Mouse (Mus musculus) kidney, postnatal 4 days (tissue): ENCODE measurements around the gene Anp32a.
A peak's percentile ranks its signal among the peaks of the same experiment; 100 is the strongest.

Source experiments
- DNase-seq, 2 experiments: peaks; one replicate each; pipeline ENCODE4 v3.0.0; 2021; ENCODE audit warnings: mixed read lengths in 2 of 2

Anp32a gene

DNA sequence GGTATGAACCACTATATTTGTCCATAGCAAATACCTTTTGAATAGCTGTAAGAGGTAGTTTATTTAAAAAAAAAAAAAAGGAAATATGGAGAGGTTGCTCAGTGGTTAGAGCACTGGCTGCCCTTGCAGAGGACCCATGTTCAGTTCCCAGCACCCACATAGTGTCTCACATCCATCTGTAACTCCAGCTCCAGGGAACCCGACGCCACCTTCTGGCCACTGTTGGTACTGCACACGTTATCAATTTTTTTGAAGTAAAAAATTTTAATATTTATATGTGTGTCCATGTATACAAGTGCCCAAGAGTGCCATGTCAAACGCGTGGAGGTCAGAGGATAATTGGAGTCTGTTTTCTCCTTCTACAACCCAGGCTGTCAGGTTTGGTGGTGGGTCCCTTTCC, 77.6 kb downstream of the Anp32a start:
- no peak for DNase-seq

- peak; percentile 54 to 73 for DNase-seq
These were observed 79.3 kb downstream of the Anp32a start for GRCm38 (mm10) chr9:62420261-62420917.

DNA sequence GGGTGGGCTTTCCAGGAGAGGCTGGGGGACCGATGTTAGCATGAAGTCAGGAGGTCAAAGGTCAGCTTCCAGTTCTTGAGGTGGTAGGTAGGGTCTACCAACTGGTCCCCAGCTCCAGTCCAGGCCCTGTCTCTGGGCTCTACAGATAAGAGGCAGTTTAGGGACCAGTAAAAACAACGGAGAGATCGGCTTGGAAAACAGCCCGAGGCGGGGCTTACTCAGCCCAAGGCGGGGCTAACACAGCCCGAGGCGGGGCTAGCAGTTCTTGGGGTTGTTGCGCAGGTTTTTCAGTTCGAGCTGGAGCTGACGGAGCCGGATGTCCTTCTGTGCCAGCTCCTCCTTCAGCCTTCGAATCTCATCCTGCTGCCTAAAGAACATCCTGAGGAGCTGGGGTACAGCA, 79.9 kb downstream of the Anp32a start:
- peak; percentile 87 to 91 for DNase-seq

DNA sequence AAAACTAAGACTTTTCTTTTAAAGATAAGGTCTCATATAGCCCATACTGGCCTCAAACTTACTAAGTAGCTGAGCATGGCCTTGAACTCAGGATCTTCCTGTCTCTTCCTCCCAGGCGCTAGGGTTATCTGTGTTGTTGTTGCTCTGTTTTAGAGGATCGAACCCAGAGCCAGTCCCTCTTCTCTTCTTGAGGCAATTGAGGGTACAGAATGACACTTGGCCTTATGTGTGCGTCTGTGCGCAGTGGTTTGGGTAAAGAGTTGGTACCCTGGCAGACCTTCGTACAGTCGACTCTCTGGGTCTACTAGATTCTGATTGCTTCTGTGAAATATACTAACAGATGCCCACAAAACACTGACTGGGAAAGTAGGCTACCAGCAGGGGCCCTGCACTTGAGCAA, 80.8 kb downstream of the Anp32a start:
- no peak for DNase-seq

- no peak for DNase-seq
These were observed 81.8 kb downstream of the Anp32a start for GRCm38 (mm10) chr9:62422926-62423325.

DNA sequence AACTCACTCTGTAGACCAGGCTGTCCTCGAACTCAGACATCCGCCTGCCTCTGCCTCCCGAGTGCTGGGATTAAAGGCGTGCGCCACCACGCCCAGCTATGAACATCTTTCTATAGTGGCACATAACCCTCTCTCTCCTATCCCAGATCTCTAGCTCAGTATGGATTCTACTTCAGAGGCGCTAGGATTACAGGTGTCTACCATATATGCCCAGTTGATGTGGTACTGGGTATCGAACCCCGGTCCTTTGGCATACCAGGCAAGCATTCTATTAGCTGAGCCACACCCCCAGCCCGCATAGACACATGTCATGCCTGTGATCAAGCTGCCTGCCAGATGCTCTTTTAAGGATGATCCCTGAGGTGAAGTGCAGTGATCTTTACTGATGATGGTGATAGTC, 82.8 kb downstream of the Anp32a start:
- DNase-seq: no peak

- DNase-seq: peak in 1 of 2 experiments; percentile 47
These were observed 84.2 kb downstream of the Anp32a start for GRCm38 (mm10) chr9:62425265-62425664.

DNA sequence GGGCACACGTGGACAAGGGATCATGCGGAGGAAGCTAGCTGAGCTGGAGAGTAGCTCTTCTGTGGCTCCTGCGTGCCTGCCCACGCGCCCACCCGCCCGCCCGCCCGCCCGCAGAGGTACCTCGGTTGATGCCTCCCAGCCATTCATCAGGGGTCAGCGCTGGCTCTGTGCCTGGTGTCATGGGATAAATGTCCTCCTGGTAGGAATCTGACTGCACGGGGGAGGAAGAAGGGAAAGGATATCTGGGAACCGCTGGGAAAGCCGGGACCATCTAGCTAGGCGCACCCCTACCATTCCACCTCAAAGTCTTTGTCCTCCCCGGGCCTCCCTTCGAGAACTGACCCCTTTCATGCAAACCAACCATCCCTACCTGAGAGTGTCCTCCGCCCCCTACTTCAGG, 84.9 kb downstream of the Anp32a start:
- DNase-seq: peak; percentile 57 to 66

DNA sequence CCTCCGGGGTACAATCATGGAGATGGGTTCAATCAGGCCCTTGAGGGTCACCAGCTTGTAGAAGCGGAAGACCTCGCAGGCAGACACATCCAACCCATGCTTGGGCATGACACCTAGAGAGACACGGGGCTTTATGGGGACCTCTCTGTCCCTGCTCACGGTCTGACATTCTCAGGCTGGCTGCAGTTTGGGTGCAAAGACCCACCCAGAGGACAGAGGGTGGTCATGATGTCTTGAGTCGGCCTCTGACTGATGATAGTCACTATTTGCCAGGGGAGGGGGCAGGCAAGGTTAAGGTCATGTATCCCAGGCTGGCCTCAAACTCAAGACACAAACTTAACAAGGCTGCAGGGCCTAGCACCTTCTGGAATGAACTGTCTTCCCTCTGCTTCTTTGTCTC, 85.4 kb downstream of the Anp32a start:
- DNase-seq: no peak

DNA sequence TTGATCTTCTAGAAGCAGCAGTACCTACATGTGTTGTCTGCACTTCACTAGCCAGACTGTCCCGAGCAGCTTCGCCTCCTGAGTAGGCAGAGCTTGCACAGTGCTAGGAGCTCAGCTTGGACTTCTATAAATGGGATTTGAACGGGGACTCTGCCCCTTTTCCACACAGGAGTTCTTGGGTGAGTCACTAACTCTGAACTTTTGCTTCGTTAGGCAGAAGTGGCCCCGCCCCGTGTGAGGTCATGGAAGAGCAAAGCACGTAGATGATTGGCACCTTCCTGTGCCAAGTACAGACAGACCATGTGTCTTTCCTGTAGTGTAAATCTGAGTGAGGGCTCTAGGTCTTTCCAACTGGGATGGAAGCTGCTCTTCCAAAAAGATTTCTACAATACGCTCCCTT, 85.9 kb downstream of the Anp32a start:
- DNase-seq: no peak
